Mouse (Mus musculus): ENCODE measurements around the gene Prrc2a.

DNA sequence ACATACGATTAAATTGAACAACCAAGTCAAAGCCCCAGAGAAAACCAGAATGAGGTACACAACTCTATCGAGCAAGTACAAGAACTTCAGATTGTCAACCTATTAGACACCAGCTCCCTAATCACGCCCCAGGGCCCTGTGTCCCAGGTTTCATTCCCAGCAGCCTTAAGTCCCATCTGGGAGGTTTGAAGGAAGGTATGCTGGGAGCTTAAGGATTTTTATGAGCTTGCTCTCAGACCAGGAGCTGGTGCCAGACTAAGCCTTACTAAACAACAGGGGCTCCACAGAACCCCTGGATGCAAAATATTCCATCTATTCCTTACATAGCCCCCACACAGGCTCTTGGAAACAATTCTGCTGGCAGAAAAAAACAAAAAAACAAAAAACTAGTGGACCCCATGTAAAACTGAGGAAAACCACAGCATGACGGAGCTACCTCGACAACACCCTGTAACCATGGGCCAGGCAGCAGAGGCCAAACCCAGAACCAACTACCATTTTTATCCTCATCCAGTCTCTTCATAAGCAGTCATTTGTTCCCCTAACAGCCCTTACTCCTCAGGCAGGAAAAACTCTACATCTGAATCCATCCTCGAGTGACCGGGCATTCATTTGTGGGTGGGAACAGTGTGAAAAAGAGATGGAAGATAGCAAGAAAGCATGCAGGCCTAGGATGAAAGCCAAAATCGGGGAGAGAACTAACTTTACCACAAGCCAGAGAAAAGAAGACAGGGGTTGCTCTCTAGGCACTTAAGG, 1.2 kb downstream of the Prrc2a start:
- TF ChIP-seq POLR2A (IDR thresholded peaks at IDR 0.05; ENCODE audit: extremely low read depth, insufficient read depth, low read length) (no peak), CTCF (IDR thresholded peaks at IDR 0.05; ENCODE audit: extremely low read depth, insufficient read depth, low read length) (no peak)
